Mouse (Mus musculus) MEL (cell line): ENCODE measurements at regions not wholly inside any gene's neighbourhood (a gene's known extent, or its start where the extent isn't known, plus 50 kb on each side); places are given as distances from the start of the nearest gene placed in this dataset.

Experiments
- CTCF ChIP-seq, 3 experiments: IDR thresholded peaks in 2 of 3; conservative IDR thresholded peaks in 1 of 3; 2 replicates each; pipeline ENCODE4 v1.5.1; 2011 to 2012; ENCODE audit warnings: low read length in 3 of 3, low read depth in 2 of 3, mild to moderate bottlenecking in 2 of 3, improper control_type of control experiment in 1 of 3, inconsistent platforms in 1 of 3, mixed read lengths in 1 of 3, moderate library complexity in 1 of 3; ENCODE audit not compliant: control insufficient read depth in 1 of 3, insufficient read depth in 1 of 3, poor library complexity in 1 of 3, severe bottlenecking in 1 of 3
- E2F4 ChIP-seq: IDR thresholded peaks from 2 replicates; pipeline ENCODE4 v1.6.1; 2011; ENCODE audit warnings: low read depth, low read length, improper control_type of control experiment, borderline replicate concordance
- EP300 ChIP-seq, 2 experiments: IDR thresholded peaks; 2 replicates each; pipeline ENCODE4 v1.6.1; 2011; ENCODE audit warnings: improper control_type of control experiment in 2 of 2, low read length in 2 of 2, low read depth in 1 of 2, mild to moderate bottlenecking in 1 of 2
- GATA1 ChIP-seq: IDR thresholded peaks from 2 replicates; pipeline ENCODE4 v1.6.1; 2011; ENCODE audit warnings: low read depth, low read length, improper control_type of control experiment
- MAFK ChIP-seq: IDR thresholded peaks from 2 replicates; pipeline ENCODE4 v1.6.1; 2011; ENCODE audit warnings: low read depth, mild to moderate bottlenecking, low read length, improper control_type of control experiment, borderline replicate concordance
- POLR2A ChIP-seq, 2 experiments: IDR thresholded peaks; 2 replicates each; pipeline ENCODE4 v1.6.1; 2011 to 2012; ENCODE audit warnings: low read length in 2 of 2, mild to moderate bottlenecking in 2 of 2, control low read depth in 1 of 2, improper control_type of control experiment in 1 of 2, low read depth in 1 of 2, moderate library complexity in 1 of 2; ENCODE audit not compliant: control insufficient read depth in 1 of 2, insufficient read depth in 1 of 2, poor library complexity in 1 of 2
- POLR2AphosphoS2 ChIP-seq: IDR thresholded peaks from 2 replicates; pipeline ENCODE4 v1.6.1; 2011; ENCODE audit warnings: low read length, improper control_type of control experiment
- RAD21 ChIP-seq: IDR thresholded peaks from 2 replicates; pipeline ENCODE4 v1.6.1; 2011; ENCODE audit warnings: mild to moderate bottlenecking, low read depth, low read length, improper control_type of control experiment
- SIN3A ChIP-seq: IDR thresholded peaks from 2 replicates; pipeline ENCODE4 v1.6.1; 2012; ENCODE audit warnings: low read length, improper control_type of control experiment, inconsistent platforms
- USF1 ChIP-seq: IDR thresholded peaks from 2 replicates; pipeline ENCODE4 v1.6.1; 2014; ENCODE audit warnings: low read depth, mild to moderate bottlenecking, inconsistent platforms, low read length, improper control_type of control experiment, moderate library complexity

- no peak for TF ChIP-seq POLR2A (IDR thresholded peaks at IDR 0.05; ENCODE audit: control insufficient read depth in 1 of 2, insufficient read depth in 1 of 2, low read depth in 1 of 2, low read length in 2 of 2, poor library complexity in 1 of 2)
- no peak for TF ChIP-seq CTCF (IDR thresholded peaks at IDR 0.05 in 2 of 3, conservative IDR thresholded peaks at IDR 0.05 in 1 of 3; ENCODE audit: control insufficient read depth in 1 of 3, insufficient read depth in 1 of 3, low read depth in 2 of 3, low read length in 3 of 3, poor library complexity in 1 of 3, severe bottlenecking in 1 of 3)
- no peak for TF ChIP-seq EP300 (IDR thresholded peaks at IDR 0.05; ENCODE audit: low read depth in 1 of 2, low read length in 2 of 2)
- TF ChIP-seq SIN3A: no peak
- no peak for TF ChIP-seq USF1
- TF ChIP-seq MAFK: no peak
- no peak for TF ChIP-seq RAD21
- TF ChIP-seq GATA1: no peak
- no peak for TF ChIP-seq POLR2AphosphoS2
- no peak for TF ChIP-seq E2F4
Measured at GRCm38 (mm10) chr10:124731219-124731836, 657.9 kb downstream of the Slc16a7 start.
